Mouse (Mus musculus): ENCODE results near the gene Pigo. TPM values are rescaled to one million over a fixed set of nuclear protein-coding genes. Genes with fewer than 3 reads are reported as not detected.
A peak's percentile ranks its signal among the peaks of the same experiment; 100 is the strongest.

The Pigo gene
- total RNA-seq, 2 experiments from 2014 or later: 6.2 to 7.7 TPM

GRCm38 (mm10) chr4:43037860-43038566 lies 12.4 kb upstream of the Pigo start:
- no peak for DNase-seq (ENCODE audit: low spot score)

GRCm38 (mm10) chr4:43036356-43036755 lies 10.7 kb upstream of the Pigo start:
- DNase-seq (ENCODE audit: low spot score): no peak

- DNase-seq (ENCODE audit: low spot score): no peak
These were observed 10.2 kb upstream of the Pigo start for GRCm38 (mm10) chr4:43035851-43036250.

GRCm38 (mm10) chr4:43033481-43033880 lies 7.9 kb upstream of the Pigo start:
- DNase-seq (ENCODE audit: low spot score): no peak

- no peak for DNase-seq (ENCODE audit: low spot score)
These were observed 6.9 kb upstream of the Pigo start for GRCm38 (mm10) chr4:43032501-43032900.

GRCm38 (mm10) chr4:43031237-43031995 lies 5.8 kb upstream of the Pigo start, which contains the start of gene Stoml2:
Stoml2 (minus strand) TSS chr4:43031710.
- peak; percentile 94 for DNase-seq (ENCODE audit: low spot score)

GRCm38 (mm10) chr4:43030780-43031230 lies 5.2 kb upstream of the Pigo start:
- no peak for DNase-seq (ENCODE audit: low spot score)

- no peak for DNase-seq (ENCODE audit: low spot score)
These were observed 4.7 kb upstream of the Pigo start for GRCm38 (mm10) chr4:43030352-43030751.

- no peak for DNase-seq (ENCODE audit: low spot score)
These were observed 4.1 kb upstream of the Pigo start for GRCm38 (mm10) chr4:43029749-43030148.

- no peak for DNase-seq (ENCODE audit: low spot score)
These were observed 3.5 kb upstream of the Pigo start for GRCm38 (mm10) chr4:43029121-43029520.

GRCm38 (mm10) chr4:43024673-43025072 lies 946 bp downstream of the Pigo start:
- no peak for DNase-seq (ENCODE audit: low spot score)

GRCm38 (mm10) chr4:43021341-43021740 lies 4.3 kb downstream of the Pigo start:
- DNase-seq (ENCODE audit: low spot score): no peak

GRCm38 (mm10) chr4:43020876-43021275 lies 4.7 kb downstream of the Pigo start:
- no peak for DNase-seq (ENCODE audit: low spot score)

GRCm38 (mm10) chr4:43019641-43020465 lies 5.8 kb downstream of the Pigo start:
- no peak for DNase-seq (ENCODE audit: low spot score)

- DNase-seq (ENCODE audit: low spot score): no peak
These were observed 6.4 kb downstream of the Pigo start for GRCm38 (mm10) chr4:43019176-43019575.

GRCm38 (mm10) chr4:43018156-43018555 lies 7.5 kb downstream of the Pigo start:
- no peak for DNase-seq (ENCODE audit: low spot score)

GRCm38 (mm10) chr4:43012091-43012490 lies 13.5 kb downstream of the Pigo start:
- no peak for DNase-seq (ENCODE audit: low spot score)

- peak; percentile 77 for DNase-seq (ENCODE audit: low spot score)
These were observed 15.2 kb downstream of the Pigo start, which contains the start of gene Fancg for GRCm38 (mm10) chr4:43010161-43011038. Fancg (minus strand) TSS chr4:43010506.

- peak; percentile 53 for DNase-seq (ENCODE audit: low spot score)
These were observed 19.9 kb downstream of the Pigo start for GRCm38 (mm10) chr4:43005765-43006164.

GRCm38 (mm10) chr4:43004951-43005350 lies 20.7 kb downstream of the Pigo start:
- DNase-seq (ENCODE audit: low spot score): no peak
